Mouse (Mus musculus): ENCODE results near the gene Rdh19. TPM values are rescaled to one million over a fixed set of nuclear protein-coding genes. Genes with fewer than 3 reads are reported as not detected.
"Not testable (repeated sequence)": the region's sequence is repeated elsewhere in the genome, so short reads cannot be mapped to it uniquely, and the experiment has no call there.

Gene Rdh19
- total RNA-seq, 2 experiments from 2014 or later = not detected

GRCm38 (mm10) chr10:127877681-127878080, 28.0 kb downstream of the Rdh19 start:
- DNase-seq (ENCODE audit: extremely low spot score in 1 of 2, low spot score in 2 of 2) = no peak
- intact Hi-C loops (cut with DNase I) = loop anchor here (5.0 kb wide), 1 partner anchor 40 kb away; no protein-coding TSS in a partner anchor

- no peak for DNase-seq (ENCODE audit: extremely low spot score in 1 of 2, low spot score in 2 of 2)
- intact Hi-C loops (cut with DNase I) = loop anchor here (5.0 kb wide), 1 partner anchor 39 kb away; no protein-coding TSS in a partner anchor
These were observed 28.7 kb downstream of the Rdh19 start for GRCm38 (mm10) chr10:127878262-127879057.

- peak in 1 of 2 experiments; percentile 45 for DNase-seq (ENCODE audit: extremely low spot score in 1 of 2, low spot score in 2 of 2)
- intact Hi-C loops (cut with DNase I) = loop anchor here (5.0 kb wide), 1 partner anchor 38 kb away; no protein-coding TSS in a partner anchor
These were observed 29.5 kb downstream of the Rdh19 start for GRCm38 (mm10) chr10:127879155-127879688.

- DNase-seq (ENCODE audit: extremely low spot score in 1 of 2, low spot score in 2 of 2) = no peak
- intact Hi-C loops (cut with DNase I) = no loop called here
These were observed 31.3 kb downstream of the Rdh19 start for GRCm38 (mm10) chr10:127881041-127881440.

- no peak for DNase-seq (ENCODE audit: extremely low spot score in 1 of 2, low spot score in 2 of 2)
- intact Hi-C loops (cut with DNase I) = no loop called here
These were observed 36.8 kb downstream of the Rdh19 start for GRCm38 (mm10) chr10:127886551-127886950.

- intact Hi-C loops (cut with DNase I) = no loop called here
- no peak for DNase-seq (ENCODE audit: extremely low spot score in 1 of 2, low spot score in 2 of 2)
These were observed 37.2 kb downstream of the Rdh19 start for GRCm38 (mm10) chr10:127886971-127887370.

- DNase-seq (ENCODE audit: extremely low spot score in 1 of 2, low spot score in 2 of 2) = no peak
- intact Hi-C loops (cut with DNase I) = no loop called here
These were observed 38.9 kb downstream of the Rdh19 start, which contains the start of gene Rdh7 for GRCm38 (mm10) chr10:127888605-127889004. Gene Rdh7 (minus strand): TSS chr10:127888817.

GRCm38 (mm10) chr10:127891481-127891880, 41.8 kb downstream of the Rdh19 start:
- intact Hi-C loops (cut with DNase I) = no loop called here
- no peak for DNase-seq (ENCODE audit: extremely low spot score in 1 of 2, low spot score in 2 of 2)

GRCm38 (mm10) chr10:127893163-127894022, 43.7 kb downstream of the Rdh19 start:
- DNase-seq (ENCODE audit: extremely low spot score in 1 of 2, low spot score in 2 of 2); intact Hi-C loops (cut with DNase I): not testable (repeated sequence)

GRCm38 (mm10) chr10:127896705-127897104, 47.0 kb downstream of the Rdh19 start:
- DNase-seq (ENCODE audit: extremely low spot score in 1 of 2, low spot score in 2 of 2) = no peak
- intact Hi-C loops (cut with DNase I) = no loop called here

GRCm38 (mm10) chr10:127897506-127897905, 47.8 kb downstream of the Rdh19 start:
- intact Hi-C loops (cut with DNase I) = no loop called here
- DNase-seq (ENCODE audit: extremely low spot score in 1 of 2, low spot score in 2 of 2) = no peak

GRCm38 (mm10) chr10:127898218-127898617, 48.5 kb downstream of the Rdh19 start, which contains the start of gene Sdr9c7:
Gene Sdr9c7 (plus strand): TSS chr10:127898518.
- DNase-seq (ENCODE audit: extremely low spot score in 1 of 2, low spot score in 2 of 2) = no peak
- intact Hi-C loops (cut with DNase I) = no loop called here

GRCm38 (mm10) chr10:127899783-127900182, 50.1 kb downstream of the Rdh19 start:
- DNase-seq (ENCODE audit: extremely low spot score in 1 of 2, low spot score in 2 of 2) = no peak
- intact Hi-C loops (cut with DNase I) = no loop called here

GRCm38 (mm10) chr10:127901751-127902150, 52.0 kb downstream of the Rdh19 start:
- intact Hi-C loops (cut with DNase I) = no loop called here
- DNase-seq (ENCODE audit: extremely low spot score in 1 of 2, low spot score in 2 of 2) = no peak

- intact Hi-C loops (cut with DNase I) = no loop called here
- no peak for DNase-seq (ENCODE audit: extremely low spot score in 1 of 2, low spot score in 2 of 2)
These were observed 53.4 kb downstream of the Rdh19 start for GRCm38 (mm10) chr10:127903116-127903515.

GRCm38 (mm10) chr10:127904718-127905446, 55.2 kb downstream of the Rdh19 start:
- peak; percentile 16 to 61 for DNase-seq (ENCODE audit: extremely low spot score in 1 of 2, low spot score in 2 of 2)
- intact Hi-C loops (cut with DNase I) = no loop called here

GRCm38 (mm10) chr10:127906138-127906537, 56.4 kb downstream of the Rdh19 start:
- no peak for DNase-seq (ENCODE audit: extremely low spot score in 1 of 2, low spot score in 2 of 2)
- intact Hi-C loops (cut with DNase I) = no loop called here

GRCm38 (mm10) chr10:127907386-127907951, 57.7 kb downstream of the Rdh19 start:
- intact Hi-C loops (cut with DNase I) = no loop called here
- DNase-seq (ENCODE audit: extremely low spot score in 1 of 2, low spot score in 2 of 2) = no peak
